ENCODE assay signal across 12 mouse cellular contexts in genomic region chr11:98900529-98901125, GRCm38 (mm10). TPM values are rescaled to one million over a fixed set of nuclear protein-coding genes. Genes with fewer than 3 reads are reported as not detected.
A peak's percentile ranks its signal among the peaks of the same experiment; 100 is the strongest.
DNase-seq lines count a peak whose midpoint lies in the region; ATAC-seq and TF ChIP-seq lines count a peak whose summit lies in the region.
"Had no signal": no experiment of that assay in that cellular context is flagged by ENCODE, and none has a peak within 500 bp of the region (broad histone marks: within the 10 kb centered on the region; RNA-seq: fewer than 3 reads in every experiment).

No protein-coding gene starts in this region.

- ATAC-seq in liver, embryonic 16.5 days (ENCODE audit: low read depth) = no peak

- 44% methylated on average over 12 of the region's 12 CpGs for WGBS in lung, adult 2 months
- 12% methylated on average over 12 of the region's 12 CpGs for WGBS in bone marrow, adult 2 months
- WGBS in liver, embryonic 16.5 days (ENCODE audit: insufficient replicate concordance) = 37% methylated on average over 12 of the region's 12 CpGs

- TF ChIP-seq CTCF in lung, adult 2 months (IDR thresholded peaks at IDR 0.05; ENCODE audit: insufficient read depth, low read length) = no peak
- TF ChIP-seq CTCF in bone marrow, adult 2 months (IDR thresholded peaks at IDR 0.05; ENCODE audit: control insufficient read depth, insufficient read depth, low read length) = peak; percentile 5; the same call in 1 of the 2 replicates

- H3K4me1 ChIP-seq in lung, adult 2 months (ENCODE audit: control insufficient read depth, insufficient read depth, low read length) = peaks cover 3% of the 10 kb centered on the region
- no peaks in the 10 kb centered on the region; the same call in 1 of the 2 replicates for H3K4me1 ChIP-seq in bone marrow, adult 2 months (ENCODE audit: control insufficient read depth, insufficient read depth, low read length)
- H3K4me1 ChIP-seq in liver, embryonic 16.5 days (ENCODE audit: control insufficient read depth, low read depth, low read length) = peaks cover 38% of the 10 kb centered on the region

- H3K9ac ChIP-seq in liver, embryonic 16.5 days (ENCODE audit: low read depth, low read length) = no peak overlapping the region
- H3K9ac ChIP-seq: neural tube, embryonic 12.5 days; stomach, embryonic 15.5 days had no signal

- H3K4me2 ChIP-seq in liver, embryonic 16.5 days (ENCODE audit: low read depth, low read length) = peak overlapping the region; percentile 18; the same call in 1 of the 2 replicates
- H3K4me2 ChIP-seq: neural tube, embryonic 12.5 days; stomach, embryonic 15.5 days had no signal

- H3K9me3 ChIP-seq in liver, embryonic 16.5 days (replicated peaks; ENCODE audit: control insufficient read depth, low read length) = no peaks in the 10 kb centered on the region
- H3K9me3 ChIP-seq: neural tube, embryonic 12.5 days; stomach, embryonic 15.5 days had no signal

- no peak for TF ChIP-seq POLR2A in lung, adult 2 months (IDR thresholded peaks at IDR 0.05; ENCODE audit: borderline replicate concordance, extremely low read depth, low read depth, low read length)
- TF ChIP-seq POLR2A in bone marrow, adult 2 months (IDR thresholded peaks at IDR 0.05; ENCODE audit: borderline replicate concordance, control insufficient read depth, low read depth, low read length) = no peak

- no peak overlapping the region for H3K4me3 ChIP-seq in lung, adult 2 months (replicated peaks; ENCODE audit: extremely low read depth, low read depth, low read length)
- no peak overlapping the region for H3K4me3 ChIP-seq in bone marrow, adult 2 months (replicated peaks; ENCODE audit: control insufficient read depth, low read depth, low read length)
- no peak overlapping the region for H3K4me3 ChIP-seq in liver, embryonic 16.5 days (ENCODE audit: low read depth, low read length)
- H3K4me3 ChIP-seq: neural tube, embryonic 12.5 days; stomach, embryonic 15.5 days had no signal

- H3K27me3 ChIP-seq in liver, embryonic 16.5 days (ENCODE audit: control insufficient read depth, insufficient read depth, low read depth, low read length) = no peaks in the 10 kb centered on the region
- H3K27me3 ChIP-seq: neural tube, embryonic 12.5 days; stomach, embryonic 15.5 days had no signal

- peaks cover 27% of the 10 kb centered on the region for H3K36me3 ChIP-seq in liver, embryonic 16.5 days (ENCODE audit: control insufficient read depth, insufficient read depth)

- H3K27ac ChIP-seq in bone marrow, adult 2 months (ENCODE audit: control insufficient read depth, insufficient read depth, low read depth, low read length, poor library complexity) = peak overlapping the region; percentile 71
- peak overlapping the region; percentile 48; the same call in 1 of the 2 replicates for H3K27ac ChIP-seq in liver, embryonic 16.5 days (ENCODE audit: low read length)
- H3K27ac ChIP-seq: neural tube, embryonic 12.5 days; stomach, embryonic 15.5 days had no signal

- DNase-seq in lung, postnatal 36 days = peak; percentile 18
- no peak for DNase-seq in lung, adult 2 months
- peak; percentile 48 to 53 for DNase-seq in thymus, postnatal 36 days
- DNase-seq in adrenal gland, adult 8-10 months = no peak
- DNase-seq in B cell, adult 2 months = no peak
- DNase-seq: cerebellum, postnatal 14 days; gastrocnemius, postnatal 25 days; right cerebral cortex, adult 18-20 months had no signal

RNA-seq across cellular contexts. Expression of gene Cdc6, which starts 7.0 kb away (rescaled TPM):
- polyA plus RNA-seq in lung, adult 2 months (2012; rRNA removed) = 0.16 and 0.25 TPM in 2 replicates
- 50.4 and 53.9 TPM in 2 replicates for polyA plus RNA-seq in bone marrow, adult 2 months (2011; ENCODE audit: insufficient read depth, insufficient read length, low replicate concordance, missing spikeins)
- 52.7 and 57.3 TPM in 2 replicates for polyA plus RNA-seq in liver, embryonic 16.5 days (2015; fragmentation: Nextera tagmentation; extraction: Ambion mirVana)
- total RNA-seq in adrenal gland, adult 8-10 months (2022) = under 1 TPM; 0.20 to 0.95 (median 0.72) TPM

RNA-seq across cellular contexts. Expression of gene Rara, which starts 27.0 kb away (rescaled TPM):
- 59.0 and 62.2 TPM in 2 replicates for polyA plus RNA-seq in lung, adult 2 months (2012; rRNA removed)
- polyA plus RNA-seq in bone marrow, adult 2 months (2011; ENCODE audit: insufficient read depth, insufficient read length, low replicate concordance, missing spikeins) = 8.9 and 17.2 TPM in 2 replicates
- 4.2 and 5.4 TPM in 2 replicates for polyA plus RNA-seq in liver, embryonic 16.5 days (2015; fragmentation: Nextera tagmentation; extraction: Ambion mirVana)
- 10 to 100 TPM; 21.3 to 36.8 (median 30.8) TPM for total RNA-seq in adrenal gland, adult 8-10 months (2022)

RNA-seq across cellular contexts. Expression of gene Wipf2, which starts 37.2 kb away (rescaled TPM):
- 10.1 and 14.0 TPM in 2 replicates for polyA plus RNA-seq in lung, adult 2 months (2012; rRNA removed)
- 5.9 and 11.3 TPM in 2 replicates for polyA plus RNA-seq in bone marrow, adult 2 months (2011; ENCODE audit: insufficient read depth, insufficient read length, low replicate concordance, missing spikeins)
- polyA plus RNA-seq in liver, embryonic 16.5 days (2015; fragmentation: Nextera tagmentation; extraction: Ambion mirVana) = 1.2 and 1.6 TPM in 2 replicates
- total RNA-seq in adrenal gland, adult 8-10 months (2022) = 10 to 100 TPM; 20.4 to 26.7 (median 23.5) TPM

Comparison
In these comparisons a context has a peak if more than half of its experiments do, and no peak if none do; other contexts are left out.
1. DNase-seq: peak in lung, postnatal 36 days (single experiment) and thymus, postnatal 36 days (2 of 2); none in lung, adult 2 months (single experiment), adrenal gland, adult 8-10 months (single experiment) and B cell, adult 2 months (0 of 2).
2. RNA of gene Cdc6, which starts 7.0 kb away (polyA plus RNA-seq): 50.4 to 53.9 TPM in bone marrow, adult 2 months and 52.7 to 57.3 TPM in liver, embryonic 16.5 days; 0.16 to 0.25 TPM in lung, adult 2 months; every median in the first group is over 10 times any median in the second.